Mouse (Mus musculus): ENCODE data around the gene Wdr90. TPM values are rescaled to one million over a fixed set of nuclear protein-coding genes. Genes with fewer than 3 reads are reported as not detected.

The Wdr90 gene
- polyA plus RNA-seq, 1 experiment from 2014 or later = 23.6 TPM

DNA sequence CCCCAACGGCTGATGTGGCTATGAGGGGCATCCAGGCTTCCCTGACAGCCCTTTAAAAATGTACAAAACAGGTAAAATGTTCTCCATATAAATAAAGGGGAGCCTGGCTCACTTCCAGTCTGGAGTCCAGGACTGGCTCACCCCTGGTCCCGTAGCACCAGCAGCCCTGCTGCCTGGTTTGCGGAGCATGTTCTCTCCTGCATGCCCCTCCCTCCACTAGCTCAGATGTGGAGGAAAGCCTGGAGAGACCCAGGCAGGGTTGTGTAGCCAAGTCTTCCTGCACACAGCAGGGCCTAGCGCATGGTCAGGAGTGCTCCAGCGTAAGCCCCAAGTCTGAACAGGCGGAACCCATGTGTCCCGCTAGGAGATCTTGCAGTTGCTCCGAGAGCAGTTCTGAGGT is 22.0 kb upstream of the Wdr90 start:
- Histone ChIP-seq H3K4me2 (replicated peaks) (no peak overlapping the region), H3K9me3 (no peaks in the 10 kb centered on the region), H3K4me3 (no peak overlapping the region), H3K9ac (peak overlapping the region; percentile 5; the same call in 1 of the 2 replicates), H3K27ac (no peak overlapping the region), H3K4me1 (peaks cover 23% of the 10 kb centered on the region), H3K27me3 (replicated peaks) (no peaks in the 10 kb centered on the region), H3K36me3 (peaks cover 58% of the 10 kb centered on the region)
- ATAC-seq (ENCODE audit: low FRiP score, low read depth) = no peak
- 87% methylated on average over 8 of the region's 8 CpGs for WGBS

- H3K9ac ChIP-seq = no peak overlapping the region
Observed at GRCm38 (mm10) chr17:25882306-25882705, 21.0 kb upstream of the Wdr90 start.

DNA sequence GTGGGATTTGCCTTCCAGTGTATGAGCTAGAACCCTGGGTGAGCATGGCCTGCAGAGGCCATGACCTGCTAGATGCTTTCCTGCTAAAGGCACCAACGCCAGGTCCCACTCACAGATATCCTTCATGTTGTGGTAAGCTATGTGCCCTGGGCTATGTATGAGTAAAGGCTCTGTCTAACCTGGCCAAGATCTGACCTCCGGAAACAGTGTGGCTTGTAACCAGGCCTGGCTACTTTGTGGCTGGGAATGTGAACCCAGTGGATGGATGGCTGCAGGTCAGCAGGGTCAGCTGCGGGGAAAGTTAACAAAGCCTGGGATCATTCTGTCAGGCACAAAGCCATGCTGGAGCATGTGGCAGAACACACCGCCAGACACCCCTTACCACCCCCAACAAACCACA is 20.4 kb upstream of the Wdr90 start:
- Histone ChIP-seq H3K9ac (no peak overlapping the region), H3K36me3 (peaks cover 55% of the 10 kb centered on the region)

More at GRCm38 (mm10) chr17:25882306-25882705, 21.0 kb upstream of the Wdr90 start:
- Histone ChIP-seq H3K4me1 (peaks cover 23% of the 10 kb centered on the region), H3K27ac (no peak overlapping the region), H3K27me3 (replicated peaks) (no peaks in the 10 kb centered on the region), H3K9me3 (no peaks in the 10 kb centered on the region), H3K36me3 (peaks cover 57% of the 10 kb centered on the region), H3K4me3 (no peak overlapping the region), H3K4me2 (replicated peaks) (no peak overlapping the region)
- ATAC-seq (ENCODE audit: low FRiP score, low read depth) = no peak
- WGBS = 38% methylated on average over 5 of the region's 5 CpGs

GRCm38 (mm10) chr17:25880913-25881641 is 19.8 kb upstream of the Wdr90 start:
- no peak for ATAC-seq (ENCODE audit: low FRiP score, low read depth)
- H3K27ac ChIP-seq = no peak overlapping the region
- 4% methylated on average over 5 of the region's 5 CpGs for WGBS
- H3K4me2 ChIP-seq (replicated peaks) = no peak overlapping the region
- H3K4me1 ChIP-seq = peaks cover 35% of the 10 kb centered on the region
- H3K27me3 ChIP-seq (replicated peaks) = no peaks in the 10 kb centered on the region
- H3K36me3 ChIP-seq = peaks cover 55% of the 10 kb centered on the region
- H3K9ac ChIP-seq = no peak overlapping the region
- no peak overlapping the region for H3K4me3 ChIP-seq
- no peaks in the 10 kb centered on the region for H3K9me3 ChIP-seq

More for the DNA sequence above, 20.4 kb upstream of the Wdr90 start:
- H3K27me3 ChIP-seq (replicated peaks) = no peaks in the 10 kb centered on the region
- ATAC-seq (ENCODE audit: low FRiP score, low read depth) = no peak
- WGBS = 10% methylated on average over 4 of the region's 4 CpGs
- H3K4me3 ChIP-seq = no peak overlapping the region
- H3K9me3 ChIP-seq = no peaks in the 10 kb centered on the region
- peaks cover 28% of the 10 kb centered on the region for H3K4me1 ChIP-seq
- no peak overlapping the region for H3K4me2 ChIP-seq (replicated peaks)
- H3K27ac ChIP-seq = no peak overlapping the region

GRCm38 (mm10) chr17:25880196-25880910 is 19.1 kb upstream of the Wdr90 start, which contains the start of gene Wfikkn1:
Gene Wfikkn1 (minus strand): TSS chr17:25880858.
- H3K27ac ChIP-seq = no peak within 1 kb of the TSS
- no peaks in the 10 kb centered on the region for H3K9me3 ChIP-seq
- H3K4me2 ChIP-seq (replicated peaks) = no peak within 1 kb of the TSS
- H3K27me3 ChIP-seq (replicated peaks) = no peaks in the 10 kb centered on the region
- 9% methylated on average over 5 of the region's 5 CpGs for WGBS
- H3K4me3 ChIP-seq = no peak within 1 kb of the TSS
- H3K4me1 ChIP-seq = peaks cover 36% of the 10 kb centered on the region
- ATAC-seq (ENCODE audit: low FRiP score, low read depth) = no peak
- H3K36me3 ChIP-seq = peaks cover 55% of the 10 kb centered on the region
- H3K9ac ChIP-seq = no peak within 1 kb of the TSS

DNA sequence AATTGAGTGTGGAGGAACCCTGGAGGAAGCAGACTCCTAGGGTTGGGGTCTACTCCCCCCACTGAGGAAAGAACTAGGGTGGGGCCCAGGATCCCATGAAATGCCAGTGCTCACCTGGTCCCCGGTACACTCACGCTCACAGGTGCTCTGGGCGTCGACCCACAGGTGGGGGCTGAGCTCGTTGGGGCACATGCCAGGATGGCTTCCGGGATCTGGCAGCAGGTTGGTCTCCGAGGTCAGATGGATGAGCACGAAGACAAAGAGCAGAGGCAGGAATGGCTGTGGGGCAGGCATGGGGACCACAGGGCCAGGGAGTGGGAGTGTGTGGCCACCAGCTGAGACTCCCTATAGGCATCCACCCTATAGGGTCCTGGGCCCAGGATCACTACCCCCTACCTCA is 18.4 kb upstream of the Wdr90 start:
- no peak for ATAC-seq (ENCODE audit: low FRiP score, low read depth)
- no peak overlapping the region for H3K4me3 ChIP-seq
- no peaks in the 10 kb centered on the region for H3K27me3 ChIP-seq (replicated peaks)
- H3K4me2 ChIP-seq (replicated peaks) = no peak overlapping the region
- H3K27ac ChIP-seq = no peak overlapping the region
- H3K9ac ChIP-seq = no peak overlapping the region
- 58% methylated on average over 8 of the region's 8 CpGs for WGBS
- H3K4me1 ChIP-seq = peaks cover 36% of the 10 kb centered on the region
- H3K9me3 ChIP-seq = no peaks in the 10 kb centered on the region
- peaks cover 54% of the 10 kb centered on the region for H3K36me3 ChIP-seq

- peaks cover 49% of the 10 kb centered on the region for H3K36me3 ChIP-seq
- no peak overlapping the region for H3K27ac ChIP-seq
- no peaks in the 10 kb centered on the region for H3K9me3 ChIP-seq
- no peaks in the 10 kb centered on the region for H3K27me3 ChIP-seq (replicated peaks)
- no peak overlapping the region for H3K4me2 ChIP-seq (replicated peaks)
- peaks cover 36% of the 10 kb centered on the region for H3K4me1 ChIP-seq
- no peak overlapping the region for H3K9ac ChIP-seq
- 30% methylated on average over 4 of the region's 4 CpGs for WGBS
- ATAC-seq (ENCODE audit: low FRiP score, low read depth) = no peak
- no peak overlapping the region for H3K4me3 ChIP-seq
Observed at GRCm38 (mm10) chr17:25879261-25879660, 18.0 kb upstream of the Wdr90 start.

GRCm38 (mm10) chr17:25878611-25879180 is 17.4 kb upstream of the Wdr90 start:
- 86% methylated on average over 19 of the region's 19 CpGs for WGBS
- Histone ChIP-seq H3K4me1 (peaks cover 36% of the 10 kb centered on the region), H3K9ac (no peak overlapping the region), H3K27ac (no peak overlapping the region), H3K4me2 (replicated peaks) (no peak overlapping the region), H3K36me3 (peaks cover 43% of the 10 kb centered on the region), H3K4me3 (no peak overlapping the region), H3K9me3 (no peaks in the 10 kb centered on the region), H3K27me3 (replicated peaks) (no peaks in the 10 kb centered on the region)
- no peak for ATAC-seq (ENCODE audit: low FRiP score, low read depth)

DNA sequence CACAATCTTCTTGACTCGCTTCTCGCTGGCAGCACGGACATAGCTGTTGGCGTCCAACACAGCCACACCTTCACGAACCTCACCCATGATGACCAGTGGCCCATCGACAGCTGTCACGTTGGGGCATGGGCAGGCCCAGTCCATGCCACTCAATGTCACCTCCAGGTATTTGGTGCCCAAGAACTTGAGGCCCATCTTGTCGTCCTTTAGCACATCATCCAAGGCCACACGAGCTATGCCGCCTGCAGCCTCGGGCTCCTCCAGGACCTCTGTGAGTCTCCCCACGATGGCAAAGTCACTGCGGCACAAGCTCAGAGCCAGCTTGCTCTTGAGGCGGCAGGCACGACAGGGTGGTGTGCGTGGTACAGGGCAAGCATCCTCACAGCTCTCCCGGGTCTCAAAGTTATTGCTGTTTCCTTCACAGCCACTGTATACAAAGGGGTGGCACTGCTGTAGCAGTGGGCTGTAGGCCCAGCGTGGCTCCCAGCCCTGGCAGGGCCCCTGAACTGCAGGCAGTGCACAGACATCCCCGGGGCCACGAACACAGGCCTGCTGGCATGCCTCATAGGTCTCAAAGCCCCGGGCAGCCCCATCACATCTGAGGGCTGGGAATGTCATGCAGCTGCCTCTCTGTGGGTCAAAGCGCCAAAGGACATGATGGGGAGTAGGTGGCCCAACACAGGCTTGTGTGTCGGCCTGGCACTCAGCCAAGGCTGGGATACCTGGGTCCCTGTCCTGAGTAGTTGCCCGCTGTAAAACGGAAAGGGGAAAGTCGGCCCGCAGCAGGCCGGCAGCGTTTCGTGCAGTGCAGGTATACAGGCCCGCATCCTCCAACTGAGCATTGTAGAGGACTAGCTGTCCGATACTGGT is 16.7 kb upstream of the Wdr90 start:
- H3K4me3 ChIP-seq = no peak overlapping the region
- no peaks in the 10 kb centered on the region for H3K27me3 ChIP-seq (replicated peaks)
- peaks cover 36% of the 10 kb centered on the region for H3K36me3 ChIP-seq
- H3K9ac ChIP-seq = no peak overlapping the region
- no peak overlapping the region for H3K4me2 ChIP-seq (replicated peaks)
- H3K4me1 ChIP-seq = peaks cover 36% of the 10 kb centered on the region
- no peak for ATAC-seq (ENCODE audit: low FRiP score, low read depth)
- 92% methylated on average over 32 of the region's 32 CpGs for WGBS
- no peak overlapping the region for H3K27ac ChIP-seq
- no peaks in the 10 kb centered on the region for H3K9me3 ChIP-seq

DNA sequence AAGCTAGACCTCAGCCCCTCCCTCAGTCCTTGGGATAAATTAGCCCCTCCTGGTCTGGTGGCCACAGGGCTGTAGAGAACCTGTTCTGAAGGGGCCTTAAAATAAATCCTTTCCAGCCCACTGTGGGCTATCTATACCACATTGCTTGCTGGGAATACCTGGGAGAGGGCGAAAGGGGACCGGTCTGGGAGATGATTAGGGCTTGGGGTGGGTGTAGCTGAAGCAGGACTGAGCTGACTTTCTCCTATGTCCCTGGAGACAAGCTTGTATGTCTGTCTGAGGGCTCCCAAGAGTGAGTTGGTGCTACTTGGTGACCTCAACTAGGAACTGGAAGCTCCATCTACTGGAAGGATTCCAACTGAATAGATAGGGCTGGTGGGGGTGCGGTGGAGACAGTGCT is 15.7 kb upstream of the Wdr90 start:
- Histone ChIP-seq H3K9ac (no peak overlapping the region), H3K27me3 (replicated peaks) (no peaks in the 10 kb centered on the region), H3K4me1 (peaks cover 36% of the 10 kb centered on the region), H3K27ac (no peak overlapping the region), H3K4me3 (no peak overlapping the region), H3K4me2 (replicated peaks) (peak overlapping the region; percentile 96; the same call in 1 of the 2 replicates), H3K36me3 (peaks cover 27% of the 10 kb centered on the region), H3K9me3 (no peaks in the 10 kb centered on the region)
- WGBS = 96% methylated on average over 3 of the region's 3 CpGs
- no peak for ATAC-seq (ENCODE audit: low FRiP score, low read depth)

DNA sequence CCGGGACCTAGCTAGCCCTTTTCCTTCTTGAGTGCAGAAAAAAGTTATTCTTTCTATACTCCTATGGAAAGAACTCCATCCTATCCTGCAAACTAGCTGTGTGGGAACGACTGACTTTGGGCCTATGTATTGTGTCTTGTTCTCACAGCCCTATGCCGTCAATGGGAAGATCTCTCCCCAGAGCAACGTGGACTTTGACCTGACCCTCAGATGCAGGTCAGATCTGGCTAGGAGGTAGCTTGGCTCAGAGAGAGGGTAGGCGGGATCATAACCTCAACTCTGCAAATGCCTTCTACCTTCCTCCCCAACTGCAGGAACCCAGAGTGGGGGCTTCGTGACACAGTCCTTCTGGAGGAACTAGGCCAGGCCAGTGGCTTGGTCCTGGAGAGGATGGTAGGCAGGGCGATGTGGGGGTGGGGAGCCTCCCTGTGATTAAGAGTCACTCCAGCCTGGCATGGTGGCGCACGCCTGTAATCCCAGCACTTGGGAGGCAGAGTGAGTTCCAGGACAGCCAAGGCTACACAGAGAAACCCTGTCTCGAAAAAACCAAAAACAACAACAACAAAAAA is 15.1 kb upstream of the Wdr90 start:
- no peak for ATAC-seq (ENCODE audit: low FRiP score, low read depth)
- peak overlapping the region; percentile 81 for H3K9ac ChIP-seq
- H3K9me3 ChIP-seq = no peaks in the 10 kb centered on the region
- H3K36me3 ChIP-seq = peaks cover 23% of the 10 kb centered on the region
- H3K4me2 ChIP-seq (replicated peaks) = peak overlapping the region; percentile 96
- 55% methylated on average over 10 of the region's 10 CpGs for WGBS
- H3K27ac ChIP-seq = no peak overlapping the region
- H3K27me3 ChIP-seq (replicated peaks) = no peaks in the 10 kb centered on the region
- H3K4me1 ChIP-seq = peaks cover 32% of the 10 kb centered on the region
- H3K4me3 ChIP-seq = peak overlapping the region; percentile 78
